Mouse (Mus musculus) forebrain, embryonic 15.5 days (tissue): ENCODE measurements at regions not wholly inside any gene's neighbourhood (a gene's known extent, or its start where the extent isn't known, plus 50 kb on each side); places are given as distances from the start of the nearest gene placed in this dataset.

Experiments
- ATAC-seq: fragments of 200-750 bp; cut with Nextera tagmentation; replicated peaks from 2 replicates; pipeline ENCODE4 v1.8.0; 2017; ENCODE audit warnings: mild to moderate bottlenecking, moderate TSS enrichment, moderate library complexity
- H3K27ac ChIP-seq: fragments of 300-500 bp; sonication (generic); replicated peaks from 2 replicates; pipeline ENCODE4 v1.5.1; 2015; ENCODE audit warnings: mild to moderate bottlenecking, inconsistent platforms
- H3K27me3 ChIP-seq: fragments of 300-500 bp; sonication (generic); 2 replicates; pipeline ENCODE4 v1.6.1; 2015; ENCODE audit warnings: inconsistent platforms
- H3K36me3 ChIP-seq: fragments of 300-500 bp; sonication (generic); 2 replicates; pipeline ENCODE4 v1.6.1; 2015; ENCODE audit warnings: mild to moderate bottlenecking, inconsistent platforms
- H3K4me1 ChIP-seq: fragments of 300-500 bp; sonication (generic); 2 replicates; pipeline ENCODE4 v1.6.1; 2015; ENCODE audit warnings: inconsistent platforms
- H3K4me2 ChIP-seq: fragments of 300-500 bp; sonication (generic); replicated peaks from 2 replicates; pipeline ENCODE4 v1.6.1; 2015; ENCODE audit warnings: mild to moderate bottlenecking, inconsistent platforms
- H3K4me3 ChIP-seq: fragments of 300-500 bp; sonication (generic); 2 replicates; pipeline ENCODE4 v1.5.1; 2015; ENCODE audit warnings: mild to moderate bottlenecking, inconsistent platforms
- H3K9ac ChIP-seq: fragments of 300-500 bp; sonication (generic); replicated peaks from 2 replicates; pipeline ENCODE4 v1.6.1; 2015; ENCODE audit warnings: mild to moderate bottlenecking, inconsistent platforms
- H3K9me3 ChIP-seq: fragments of 300-500 bp; sonication (generic); 2 replicates; pipeline ENCODE4 v1.6.1; 2016; ENCODE audit warnings: inconsistent platforms
- WGBS: fragments of 180-500 bp; shearing (Covaris S2); methylation state at CpG from one replicate; pipeline ENCODE4 v1.1.7; 2015; ENCODE audit warnings: mixed read lengths; 5-methylcytosine and 5-hydroxymethylcytosine counted together

GRCm38 (mm10) chr8:92044695-92045094, 242.8 kb upstream of the Irx3 start:
- WGBS, result 84% methylated on average over 3 of the region's 3 CpGs
- Histone ChIP-seq H3K36me3 (no peaks in the 10 kb centered on the region), H3K4me3 (no peak overlapping the region)

GRCm38 (mm10) chr8:92042951-92043350, 241.1 kb upstream of the Irx3 start:
- no peaks in the 10 kb centered on the region for H3K36me3 ChIP-seq
- H3K27ac ChIP-seq, result no peak overlapping the region
- no peak overlapping the region for H3K9ac ChIP-seq
- no peak overlapping the region for H3K4me3 ChIP-seq
- ATAC-seq, result no peak
- no peaks in the 10 kb centered on the region for H3K4me1 ChIP-seq
- no peaks in the 10 kb centered on the region; the same call in 1 of the 2 replicates for H3K27me3 ChIP-seq
- 2% methylated on average over 6 of the region's 6 CpGs for WGBS
- no peaks in the 10 kb centered on the region for H3K9me3 ChIP-seq
- no peak overlapping the region for H3K4me2 ChIP-seq

More at GRCm38 (mm10) chr8:92044695-92045094, 242.8 kb upstream of the Irx3 start:
- Histone ChIP-seq H3K4me1 (no peaks in the 10 kb centered on the region), H3K4me2 (no peak overlapping the region), H3K9me3 (no peaks in the 10 kb centered on the region), H3K9ac (no peak overlapping the region), H3K27me3 (peaks cover 4% of the 10 kb centered on the region; the same call in 1 of the 2 replicates), H3K27ac (no peak overlapping the region)
- no peak for ATAC-seq

- Histone ChIP-seq H3K4me3 (no peak overlapping the region), H3K36me3 (no peaks in the 10 kb centered on the region), H3K9ac (no peak overlapping the region), H3K4me1 (peaks cover 17% of the 10 kb centered on the region), H3K27ac (no peak overlapping the region), H3K4me2 (no peak overlapping the region; the same call in 1 of the 2 replicates), H3K27me3 (peaks cover 54% of the 10 kb centered on the region), H3K9me3 (no peaks in the 10 kb centered on the region)
- 23% methylated on average over 9 of the region's 9 CpGs for WGBS
- ATAC-seq, result no peak
Observed at GRCm38 (mm10) chr8:92029954-92030353, 228.1 kb upstream of the Irx3 start.

GRCm38 (mm10) chr8:92029516-92029915, 227.6 kb upstream of the Irx3 start:
- ATAC-seq, result no peak
- no peaks in the 10 kb centered on the region for H3K9me3 ChIP-seq
- no peak overlapping the region; the same call in 1 of the 2 replicates for H3K4me2 ChIP-seq
- H3K36me3 ChIP-seq, result no peaks in the 10 kb centered on the region
- WGBS, result 20% methylated on average over 6 of the region's 6 CpGs
- H3K4me1 ChIP-seq, result peaks cover 17% of the 10 kb centered on the region
- H3K27me3 ChIP-seq, result peaks cover 57% of the 10 kb centered on the region
- H3K27ac ChIP-seq, result no peak overlapping the region
- H3K9ac ChIP-seq, result no peak overlapping the region
- no peak overlapping the region for H3K4me3 ChIP-seq

- H3K4me2 ChIP-seq, result no peak overlapping the region
- ATAC-seq, result no peak
- peaks cover 64% of the 10 kb centered on the region for H3K27me3 ChIP-seq
- H3K27ac ChIP-seq, result no peak overlapping the region
- peaks cover 22% of the 10 kb centered on the region for H3K4me1 ChIP-seq
- WGBS, result 23% methylated on average over 6 of the region's 6 CpGs
- H3K9ac ChIP-seq, result no peak overlapping the region
- no peak overlapping the region for H3K4me3 ChIP-seq
- no peaks in the 10 kb centered on the region for H3K9me3 ChIP-seq
- no peaks in the 10 kb centered on the region for H3K36me3 ChIP-seq
Observed at GRCm38 (mm10) chr8:92028308-92028707, 226.4 kb upstream of the Irx3 start.

- no peak overlapping the region for H3K4me3 ChIP-seq
Observed at GRCm38 (mm10) chr8:92024133-92024532, 222.3 kb upstream of the Irx3 start.

GRCm38 (mm10) chr8:92021521-92021920, 219.7 kb upstream of the Irx3 start:
- Histone ChIP-seq H3K27ac (no peak overlapping the region), H3K27me3 (peaks cover 21% of the 10 kb centered on the region), H3K4me3 (no peak overlapping the region), H3K4me2 (no peak overlapping the region), H3K4me1 (0 out of 2 replicates have a peak, but pooled peaks cover 5% of the 10 kb centered on the region), H3K9ac (no peak overlapping the region), H3K9me3 (no peaks in the 10 kb centered on the region), H3K36me3 (no peaks in the 10 kb centered on the region)
- 59% methylated on average over 3 of the region's 3 CpGs for WGBS
- ATAC-seq, result no peak

More at GRCm38 (mm10) chr8:92024133-92024532, 222.3 kb upstream of the Irx3 start:
- no peaks in the 10 kb centered on the region for H3K9me3 ChIP-seq
- ATAC-seq, result no peak
- WGBS, result 15% methylated on average over 8 of the region's 8 CpGs
- no peaks in the 10 kb centered on the region for H3K36me3 ChIP-seq
- no peak overlapping the region for H3K4me2 ChIP-seq
- H3K27me3 ChIP-seq, result peaks cover 44% of the 10 kb centered on the region
- H3K4me1 ChIP-seq, result 0 out of 2 replicates have a peak, but pooled peaks cover 5% of the 10 kb centered on the region
- no peak overlapping the region for H3K27ac ChIP-seq
- no peak overlapping the region for H3K9ac ChIP-seq

- Histone ChIP-seq H3K36me3 (no peaks in the 10 kb centered on the region), H3K27me3 (0 out of 2 replicates have a peak, but pooled peaks cover 10% of the 10 kb centered on the region), H3K4me1 (no peaks in the 10 kb centered on the region), H3K4me3 (no peak overlapping the region), H3K27ac (no peak overlapping the region), H3K9ac (no peak overlapping the region), H3K4me2 (no peak overlapping the region), H3K9me3 (no peaks in the 10 kb centered on the region)
- WGBS, result 91% methylated on average over 4 of the region's 4 CpGs
- ATAC-seq, result no peak
Observed at GRCm38 (mm10) chr8:92014704-92015103, 212.8 kb upstream of the Irx3 start.

- no peak overlapping the region for H3K4me2 ChIP-seq
- 59% methylated on average over 4 of the region's 4 CpGs for WGBS
- 0 out of 2 replicates have a peak, but pooled peaks cover 10% of the 10 kb centered on the region for H3K27me3 ChIP-seq
- ATAC-seq, result no peak
- no peaks in the 10 kb centered on the region for H3K9me3 ChIP-seq
- no peak overlapping the region for H3K4me3 ChIP-seq
- H3K27ac ChIP-seq, result no peak overlapping the region
- H3K4me1 ChIP-seq, result no peaks in the 10 kb centered on the region
- no peak overlapping the region for H3K9ac ChIP-seq
- no peaks in the 10 kb centered on the region for H3K36me3 ChIP-seq
Observed at GRCm38 (mm10) chr8:92013183-92013582, 211.3 kb upstream of the Irx3 start.

- H3K36me3 ChIP-seq, result no peaks in the 10 kb centered on the region
- H3K9me3 ChIP-seq, result no peaks in the 10 kb centered on the region
- H3K4me1 ChIP-seq, result no peaks in the 10 kb centered on the region
- no peak for ATAC-seq
- WGBS, result 86% methylated on average over 4 of the region's 4 CpGs
- no peak overlapping the region for H3K27ac ChIP-seq
- no peak overlapping the region for H3K4me2 ChIP-seq
- no peak overlapping the region for H3K4me3 ChIP-seq
- H3K27me3 ChIP-seq, result 0 out of 2 replicates have a peak, but pooled peaks cover 7% of the 10 kb centered on the region
- H3K9ac ChIP-seq, result no peak overlapping the region
Observed at GRCm38 (mm10) chr8:92010412-92010811, 208.5 kb upstream of the Irx3 start.

GRCm38 (mm10) chr8:92008616-92009610, 207.0 kb upstream of the Irx3 start:
- Histone ChIP-seq H3K9ac (no peak overlapping the region), H3K4me1 (no peaks in the 10 kb centered on the region), H3K36me3 (no peaks in the 10 kb centered on the region), H3K4me2 (no peak overlapping the region), H3K27me3 (0 out of 2 replicates have a peak, but pooled peaks cover 2% of the 10 kb centered on the region), H3K9me3 (no peaks in the 10 kb centered on the region), H3K27ac (no peak overlapping the region), H3K4me3 (no peak overlapping the region)
- ATAC-seq, result no peak
- WGBS, result 59% methylated on average over 14 of the region's 14 CpGs

- Histone ChIP-seq H3K4me3 (no peak overlapping the region), H3K9me3 (no peaks in the 10 kb centered on the region), H3K27ac (no peak overlapping the region), H3K36me3 (no peaks in the 10 kb centered on the region), H3K27me3 (0 out of 2 replicates have a peak, but pooled peaks cover 2% of the 10 kb centered on the region), H3K9ac (no peak overlapping the region), H3K4me1 (no peaks in the 10 kb centered on the region), H3K4me2 (no peak overlapping the region)
- no peak for ATAC-seq
- 87% methylated on average over 2 of the region's 2 CpGs for WGBS
Observed at GRCm38 (mm10) chr8:92005091-92005490, 203.2 kb upstream of the Irx3 start.
